Mouse (Mus musculus) hindlimb bud, embryonic 11.5 days (tissue): Measurements from ENCODE around the gene Gm45844.
"Not testable (repeated sequence)": the region's sequence is repeated elsewhere in the genome, so short reads cannot be mapped to it uniquely, and the experiment has no call there.

Experiments
- DNase-seq: peaks from one replicate; pipeline ENCODE4 v3.0.0-alpha.2; 2012; ENCODE audit warnings: low read depth, low spot score; ENCODE audit errors: extremely low spot score

Gene Gm45844

DNA sequence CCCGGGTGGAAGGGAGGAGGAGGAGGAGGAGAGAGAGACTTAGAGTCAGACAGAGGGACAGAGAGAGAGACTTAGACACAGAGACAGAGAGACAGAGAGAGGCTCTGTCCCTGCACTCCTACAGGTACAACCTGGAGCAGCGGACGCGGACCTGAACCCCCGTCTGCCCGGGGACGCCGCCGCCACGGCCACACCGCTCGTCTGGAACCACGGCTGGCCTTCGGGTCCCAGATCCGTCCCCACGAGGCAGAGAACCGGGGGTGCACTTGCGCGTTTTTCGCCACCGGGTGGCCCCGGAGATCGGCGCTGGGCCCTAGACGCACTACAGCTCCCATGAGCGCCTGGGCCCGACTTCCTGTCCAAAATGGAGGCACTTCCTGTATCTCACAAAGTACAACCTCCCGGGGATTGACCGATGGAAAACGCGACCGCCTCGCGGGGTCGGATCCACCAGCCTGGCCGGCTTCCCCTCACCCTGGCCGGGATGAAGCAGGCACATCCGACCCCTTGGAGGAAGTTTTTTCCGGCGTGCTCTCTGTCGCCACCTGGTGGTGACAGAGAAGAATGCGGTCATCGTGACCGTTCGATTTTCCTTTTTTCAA is at the start of gene Gm45844:
Gene Gm45844, minus strand, starts transcription at position 324 of the 602 bp plus-strand sequence.
- not testable (repeated sequence) for DNase-seq

DNA sequence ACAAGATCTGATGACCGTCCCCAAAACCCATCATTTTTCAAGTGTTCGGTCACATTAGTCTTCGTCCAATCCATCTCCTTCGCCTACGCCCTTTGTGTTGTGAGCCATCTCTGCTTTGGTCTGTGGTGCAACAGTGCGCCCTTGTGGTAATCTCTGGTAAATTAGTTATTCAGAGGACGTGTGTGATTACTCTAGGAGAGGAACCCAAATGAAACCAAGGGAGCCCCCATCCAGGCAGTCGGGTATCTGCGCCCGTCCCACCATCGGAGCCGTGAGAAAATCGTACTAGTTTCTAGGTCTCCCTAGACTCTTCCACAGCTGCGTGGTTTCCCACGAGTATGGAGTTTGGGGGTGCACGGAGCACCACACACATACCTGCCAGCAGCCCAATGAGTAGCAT is 17.5 kb upstream of the Gm45844 start:
- no peak for DNase-seq

DNA sequence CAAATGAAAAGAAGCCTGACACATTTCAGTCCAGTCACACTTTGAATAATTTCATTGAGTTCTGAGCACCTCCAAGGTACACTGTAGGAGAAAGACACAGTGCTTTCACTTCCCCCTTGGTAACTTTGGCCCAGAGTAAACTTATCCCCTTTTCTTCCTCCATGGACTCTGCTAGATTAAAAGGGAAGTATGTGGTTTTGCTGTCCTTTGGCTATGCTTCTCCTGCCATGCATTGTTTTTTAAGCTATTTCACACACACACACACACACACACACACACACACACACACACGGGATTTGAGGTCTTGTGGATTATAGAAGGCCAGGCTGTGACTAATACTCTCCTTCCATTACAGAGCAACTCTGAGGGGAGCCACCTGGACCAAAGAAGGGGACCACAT is 3.3 kb upstream of the Gm45844 start:
- no peak for DNase-seq

DNA sequence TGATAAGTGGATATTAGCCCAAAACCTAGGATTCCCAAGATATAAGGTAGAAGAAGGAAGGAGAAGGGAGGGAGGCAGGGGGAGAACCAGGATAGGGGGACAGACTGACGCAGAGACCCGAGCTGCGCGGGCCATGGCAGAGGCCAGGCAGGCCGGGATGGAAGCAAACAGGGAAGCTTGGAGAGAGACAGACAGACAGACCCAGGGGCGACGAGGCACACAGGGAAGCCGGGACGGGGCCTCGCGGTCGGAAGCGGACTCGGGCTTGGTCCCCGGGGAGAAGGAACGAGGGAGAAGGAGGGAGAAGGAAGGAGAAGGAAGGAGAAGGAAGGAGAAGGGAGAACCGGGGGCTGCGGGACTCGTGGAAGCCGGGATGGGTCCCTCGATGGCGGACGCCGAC is 533 bp downstream of the Gm45844 start:
- not testable (repeated sequence) for DNase-seq

DNA sequence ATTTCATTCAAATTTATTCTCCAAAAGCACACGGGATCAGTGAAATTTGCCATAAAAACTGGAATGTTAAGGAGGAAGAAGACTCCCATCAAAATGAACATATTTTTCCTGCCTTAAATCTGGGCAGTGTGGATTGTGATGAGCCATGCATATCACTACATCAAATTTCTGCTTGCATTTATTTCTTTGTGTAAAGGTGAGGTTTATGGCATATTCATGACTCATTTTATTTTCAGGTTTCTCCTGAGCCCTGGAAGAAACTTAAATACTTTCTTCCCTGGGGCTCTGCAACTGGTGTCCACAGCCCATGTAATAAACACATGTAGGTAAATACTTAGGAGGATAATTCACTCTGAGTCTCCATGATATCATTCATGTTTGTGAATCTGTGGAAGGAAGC is 30.9 kb downstream of the Gm45844 start, which contains the start of gene Vmn2r29:
Gene Vmn2r29, minus strand, starts transcription at position 101 of the 400 bp plus-strand sequence.
- DNase-seq: not testable (repeated sequence)

DNA sequence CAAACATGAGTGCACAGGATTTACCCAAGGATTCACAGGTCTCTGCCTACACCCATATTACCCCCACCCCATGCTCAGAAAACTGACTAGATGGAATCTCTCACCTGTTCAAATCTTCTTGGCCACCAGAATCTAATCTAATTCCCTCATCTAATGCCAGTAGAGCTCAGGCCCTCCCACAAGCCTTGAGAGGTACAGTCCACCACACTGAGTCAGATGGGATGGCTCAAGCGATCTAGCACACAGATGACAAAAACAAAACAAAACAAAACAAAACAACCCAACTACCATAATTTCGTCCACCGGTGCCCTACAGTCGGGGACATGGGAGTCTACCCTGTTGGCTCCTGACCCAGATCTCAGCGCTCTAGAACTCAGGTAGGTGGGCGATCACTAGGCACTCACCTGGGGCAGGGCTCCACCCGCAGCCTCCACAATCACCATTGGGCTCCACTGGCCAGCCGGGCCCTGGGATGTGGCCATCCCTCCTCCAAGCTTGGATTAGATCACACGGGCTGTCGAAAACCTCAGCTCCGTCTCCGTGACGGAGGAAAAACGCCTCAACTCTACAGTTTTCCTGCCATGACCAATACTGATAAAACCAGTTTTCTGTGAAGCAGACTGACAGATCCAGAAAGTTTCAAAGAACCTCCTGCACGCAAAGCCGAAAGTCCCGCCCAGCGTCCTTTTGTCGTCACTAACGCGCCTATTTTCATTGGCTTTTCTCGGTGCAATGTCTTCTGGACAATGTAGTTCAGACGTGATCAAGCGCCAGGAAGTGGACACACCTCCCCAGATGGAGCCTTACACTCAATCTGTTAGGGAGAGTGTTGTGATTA is 68.6 kb downstream of the Gm45844 start, which contains the start of gene Zfp772:
Gene Zfp772, minus strand, starts transcription at position 686 of the 839 bp plus-strand sequence.
- not testable (repeated sequence) for DNase-seq

DNA sequence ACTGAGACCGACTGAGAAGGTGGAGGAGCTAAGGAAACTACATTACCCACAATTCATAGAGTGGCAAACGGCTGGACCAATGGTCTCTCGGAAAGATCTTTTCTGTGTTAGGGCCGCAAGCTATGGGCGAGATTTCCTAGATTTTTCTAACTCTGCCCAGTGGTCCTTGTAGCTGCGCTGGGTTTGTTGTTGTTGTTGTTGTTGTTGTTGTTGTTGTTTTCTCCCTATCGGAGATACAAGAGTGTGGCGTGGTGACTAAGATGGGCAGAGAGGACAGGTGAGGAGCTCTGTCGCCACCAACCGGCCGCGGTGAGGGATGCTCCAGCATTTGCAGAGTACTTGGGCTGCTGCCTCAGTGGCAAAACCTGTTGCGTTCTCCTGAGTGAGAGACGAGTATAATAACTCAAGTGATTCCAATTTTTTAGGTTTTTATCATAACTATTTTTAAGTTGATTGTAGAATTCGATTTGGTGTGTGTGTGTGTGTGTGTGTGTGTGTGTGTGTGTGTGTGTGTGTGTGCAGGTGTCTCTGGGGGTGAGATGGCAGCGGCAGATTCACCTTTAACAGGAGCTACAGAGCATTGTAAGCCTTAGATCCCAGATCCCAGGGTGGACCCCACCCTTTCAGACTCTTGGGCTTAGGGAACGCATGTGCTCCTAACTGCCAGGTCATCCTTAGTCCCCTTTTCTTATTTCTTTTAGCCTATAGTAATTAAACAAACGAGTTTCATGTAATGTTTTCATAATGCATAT is 89.7 kb downstream of the Gm45844 start:
- DNase-seq: peak; percentile 39

DNA sequence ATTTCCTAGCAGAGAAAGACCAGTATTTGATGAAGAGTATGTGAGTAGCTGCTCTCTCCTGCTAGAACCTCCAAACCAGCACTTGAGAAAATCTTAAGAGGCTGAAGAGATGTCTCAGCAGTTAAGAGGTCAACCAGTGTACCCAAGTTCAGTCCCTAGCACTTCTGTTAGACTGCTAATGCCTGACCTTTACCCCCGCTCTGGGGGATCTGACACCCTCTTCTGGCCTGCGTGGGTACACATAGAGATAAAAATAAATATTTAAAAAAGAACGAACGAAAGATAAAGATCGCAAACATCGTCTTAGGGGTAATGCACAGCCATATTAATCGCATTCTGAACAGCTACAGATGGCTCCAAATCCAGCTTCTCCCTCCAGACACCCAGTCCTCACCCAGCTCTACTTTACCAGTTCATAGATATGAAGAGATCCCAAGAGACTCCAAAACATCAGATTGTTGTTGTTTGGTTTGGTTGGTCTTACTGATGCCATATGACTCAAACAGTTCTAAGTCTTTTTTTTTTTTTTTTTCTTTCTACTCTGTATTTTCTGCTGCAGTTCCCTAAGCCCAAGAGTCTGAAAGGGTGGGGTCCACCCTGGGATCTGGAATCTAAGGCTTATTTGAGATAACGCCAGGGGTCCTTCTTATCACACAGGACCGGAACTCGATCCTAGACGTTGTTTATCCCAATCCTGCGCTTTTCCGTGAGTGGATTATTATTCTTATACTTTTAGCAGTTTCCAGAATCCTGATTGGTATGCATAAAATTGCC is 90.5 kb downstream of the Gm45844 start:
- DNase-seq: no peak

DNA sequence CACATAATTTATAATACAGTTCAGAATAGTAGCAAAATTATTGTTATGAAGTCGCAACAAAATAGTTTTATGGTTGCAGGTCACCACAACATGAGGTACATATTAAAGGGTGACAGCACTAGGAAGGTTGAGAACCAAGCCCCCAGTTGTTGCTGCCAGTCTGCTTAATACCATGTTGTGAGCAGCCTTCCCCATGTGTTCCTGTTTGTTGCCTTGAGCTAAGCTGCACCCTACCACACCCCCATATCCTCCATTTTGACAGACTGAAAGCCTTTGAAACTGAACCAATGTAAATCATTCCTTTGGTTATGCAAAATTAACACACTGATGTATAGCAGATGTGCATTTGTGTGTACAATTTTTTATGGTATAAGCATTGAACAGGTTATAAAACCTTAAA is 92.2 kb downstream of the Gm45844 start:
- no peak for DNase-seq

DNA sequence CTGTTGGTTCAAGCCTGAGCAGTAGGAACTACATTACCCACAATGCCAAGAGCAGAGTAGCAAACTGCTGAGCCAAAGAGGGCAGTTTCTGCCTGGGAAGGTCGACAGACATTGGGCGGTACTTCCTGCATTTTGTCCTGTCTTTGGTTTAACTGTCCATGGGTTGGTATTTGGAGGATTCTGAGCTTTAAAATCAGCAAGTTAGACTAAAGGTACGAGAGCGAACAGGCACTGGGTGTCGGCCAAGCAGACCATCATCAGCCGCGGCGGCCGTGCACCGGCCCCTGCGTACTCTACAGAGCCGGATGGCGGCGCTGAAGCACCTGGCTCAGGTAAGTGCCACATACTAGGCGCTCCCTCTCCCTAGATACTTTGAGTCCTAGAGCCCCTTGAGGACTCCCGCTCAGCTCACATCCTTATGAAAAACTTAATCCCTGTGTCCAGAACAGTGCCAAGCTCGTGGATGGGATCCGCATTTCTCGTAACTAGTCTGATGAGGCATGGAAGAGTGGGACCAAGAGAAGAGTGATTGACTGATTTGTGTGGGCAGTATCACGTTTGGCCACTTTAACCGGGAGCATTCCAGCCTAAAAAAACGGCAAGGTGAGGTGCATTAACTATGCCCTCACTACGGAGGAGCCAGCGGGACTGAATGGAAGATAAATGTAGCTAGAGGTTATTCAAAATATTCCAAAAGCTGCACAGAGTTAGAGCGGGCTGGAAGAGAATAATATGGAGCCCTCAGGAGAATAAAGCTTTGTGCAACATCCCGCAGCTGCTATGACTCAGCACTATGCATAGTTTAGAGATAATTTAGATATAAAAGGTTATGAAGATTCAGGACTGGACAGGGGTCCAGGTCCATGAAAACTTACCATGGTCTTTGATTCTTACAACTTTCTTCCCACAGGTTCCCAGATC is 106.6 kb downstream of the Gm45844 start, which contains the start of gene Zfp418:
Gene Zfp418, plus strand, starts transcription at position 104 of the 921 bp plus-strand sequence.
- DNase-seq: no peak
